Mouse (Mus musculus): Measurements from ENCODE around the gene 1700024B05Rik. TPM values are rescaled to one million over a fixed set of nuclear protein-coding genes. Genes with fewer than 3 reads are reported as not detected.
"Not testable (repeated sequence)": the region's sequence is repeated elsewhere in the genome, so short reads cannot be mapped to it uniquely, and the experiment has no call there.

The 1700024B05Rik gene
- not detected in 2 replicates for polyA plus RNA-seq (2015; fragmentation: Nextera tagmentation; extraction: Ambion mirVana)

GRCm38 (mm10) chr14:41943695-41944094 is at the start of gene 1700024B05Rik:
Gene 1700024B05Rik, plus strand, starts transcription at chr14:41943995.
- 96% methylated on average over 2 of the region's 2 CpGs for WGBS
- H3K36me3 ChIP-seq; H3K9me3 ChIP-seq; H3K27ac ChIP-seq (replicated peaks); H3K4me1 ChIP-seq (replicated peaks); H3K27me3 ChIP-seq; H3K4me3 ChIP-seq; ATAC-seq (ENCODE audit: low FRiP score, low read depth); H3K9ac ChIP-seq; H3K4me2 ChIP-seq: not testable (repeated sequence)

GRCm38 (mm10) chr14:41907190-41907589 is 36.6 kb upstream of the 1700024B05Rik start, which contains the start of gene Gm7980:
Gene Gm7980, minus strand, starts transcription at chr14:41907290.
- H3K27ac ChIP-seq (replicated peaks); H3K36me3 ChIP-seq; H3K4me1 ChIP-seq (replicated peaks); H3K4me3 ChIP-seq; H3K27me3 ChIP-seq; H3K9ac ChIP-seq; H3K9me3 ChIP-seq; H3K4me2 ChIP-seq; ATAC-seq (ENCODE audit: low FRiP score, low read depth): not testable (repeated sequence)
- no CpG with 5 or more reads among the region's 2 CpGs for WGBS

GRCm38 (mm10) chr14:41924649-41925048 is 19.1 kb upstream of the 1700024B05Rik start, which contains the start of gene 1700049E17Rik1:
Gene 1700049E17Rik1, plus strand, starts transcription at chr14:41924949.
- not testable (repeated sequence) for H3K9ac ChIP-seq; H3K4me2 ChIP-seq; H3K36me3 ChIP-seq; ATAC-seq (ENCODE audit: low FRiP score, low read depth); H3K9me3 ChIP-seq; H3K4me1 ChIP-seq (replicated peaks); H3K4me3 ChIP-seq; H3K27ac ChIP-seq (replicated peaks); H3K27me3 ChIP-seq
- WGBS, result no CpG with 5 or more reads among the region's 1 CpGs

GRCm38 (mm10) chr14:41964095-41964494 is 20.3 kb downstream of the 1700024B05Rik start:
- H3K4me1 ChIP-seq (replicated peaks); H3K27ac ChIP-seq (replicated peaks); ATAC-seq (ENCODE audit: low FRiP score, low read depth); H3K9me3 ChIP-seq; H3K27me3 ChIP-seq; H3K4me3 ChIP-seq; H3K4me2 ChIP-seq; H3K9ac ChIP-seq; H3K36me3 ChIP-seq: not testable (repeated sequence)
- WGBS, result 61% methylated on average over 4 of the region's 4 CpGs

- H3K36me3 ChIP-seq; H3K27me3 ChIP-seq; H3K4me1 ChIP-seq (replicated peaks); H3K9ac ChIP-seq; ATAC-seq (ENCODE audit: low FRiP score, low read depth); H3K27ac ChIP-seq (replicated peaks); H3K4me3 ChIP-seq; H3K9me3 ChIP-seq; H3K4me2 ChIP-seq: not testable (repeated sequence)
- 68% methylated on average over 1 of the region's 1 CpGs for WGBS
These were observed 24.0 kb downstream of the 1700024B05Rik start, which contains the start of gene Gm6401 for GRCm38 (mm10) chr14:41967827-41968226. Gene Gm6401, minus strand, starts transcription at chr14:41967927.

DNA sequence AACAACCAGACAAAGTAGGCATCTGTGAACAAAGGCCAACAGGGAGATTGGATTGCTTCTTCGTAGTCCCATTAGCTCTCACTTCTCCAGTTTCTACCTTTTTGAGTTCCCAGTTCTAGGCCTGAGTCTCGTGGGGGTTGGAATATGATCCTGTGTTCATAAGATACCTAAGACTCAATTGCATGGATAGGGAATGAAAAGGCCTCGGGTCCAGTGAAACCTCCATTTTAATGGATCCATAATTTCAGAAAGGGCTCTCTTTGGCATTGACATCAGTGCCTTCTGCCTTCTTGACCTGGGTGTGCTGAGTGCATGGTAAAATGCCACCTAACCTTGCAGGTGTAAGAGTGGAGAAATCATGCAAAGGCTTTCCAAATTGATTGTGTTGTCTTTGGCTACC is 24.8 kb downstream of the 1700024B05Rik start:
- ATAC-seq (ENCODE audit: low FRiP score, low read depth); H3K9me3 ChIP-seq; H3K4me2 ChIP-seq; H3K27ac ChIP-seq (replicated peaks); H3K27me3 ChIP-seq; H3K4me1 ChIP-seq (replicated peaks); H3K4me3 ChIP-seq; H3K36me3 ChIP-seq; H3K9ac ChIP-seq: not testable (repeated sequence)
- 75% methylated on average over 3 of the region's 3 CpGs for WGBS

DNA sequence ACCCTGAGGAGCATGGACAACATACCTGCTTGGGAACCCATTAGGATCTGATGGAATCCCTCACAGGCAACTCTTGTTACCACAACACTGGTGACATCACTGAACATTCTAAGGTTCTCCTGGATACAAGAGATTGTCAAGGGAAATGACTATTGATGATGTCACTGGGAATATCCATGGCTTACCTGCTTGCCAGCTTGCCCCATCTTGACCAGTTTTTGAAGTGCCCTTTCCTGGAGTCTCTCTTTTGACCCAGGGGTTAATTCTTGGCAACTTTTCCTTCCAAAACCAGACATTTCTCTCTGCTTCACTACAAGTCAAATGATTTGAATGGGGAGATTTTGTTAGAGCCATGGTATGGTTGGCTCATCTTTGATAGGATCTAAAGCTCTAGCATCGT is 39.4 kb downstream of the 1700024B05Rik start, which contains the start of gene Gm3543:
Gene Gm3543, minus strand, starts transcription at position 101 of the 400 bp plus-strand sequence.
- WGBS, result 80% methylated on average over 1 of the region's 1 CpGs
- H3K4me2 ChIP-seq; H3K27ac ChIP-seq (replicated peaks); ATAC-seq (ENCODE audit: low FRiP score, low read depth); H3K4me3 ChIP-seq; H3K9ac ChIP-seq; H3K27me3 ChIP-seq; H3K4me1 ChIP-seq (replicated peaks); H3K9me3 ChIP-seq; H3K36me3 ChIP-seq: not testable (repeated sequence)

Other genes with a start within 250 kb of the 1700024B05Rik start
- not detected in 2 replicates for gene Gm8068, start 242.1 kb upstream of the 1700024B05Rik start, polyA plus RNA-seq (2015; fragmentation: Nextera tagmentation; extraction: Ambion mirVana)
- gene Gm7929, start 193.4 kb upstream of the 1700024B05Rik start, polyA plus RNA-seq (2015; fragmentation: Nextera tagmentation; extraction: Ambion mirVana), result not detected in 2 replicates
- gene Gm47189, start 171.6 kb upstream of the 1700024B05Rik start, polyA plus RNA-seq (2015; fragmentation: Nextera tagmentation; extraction: Ambion mirVana), result not detected in 2 replicates
- not detected in 2 replicates for gene Gm7980, start 36.7 kb upstream of the 1700024B05Rik start, polyA plus RNA-seq (2015; fragmentation: Nextera tagmentation; extraction: Ambion mirVana)
- gene 1700049E17Rik1, start 19.0 kb upstream of the 1700024B05Rik start, polyA plus RNA-seq (2015; fragmentation: Nextera tagmentation; extraction: Ambion mirVana), result not detected in 2 replicates
- gene Gm6401, start 23.9 kb downstream of the 1700024B05Rik start, polyA plus RNA-seq (2015; fragmentation: Nextera tagmentation; extraction: Ambion mirVana), result 0.14 TPM in 1 of 2 replicates, not detected in the other
- gene Gm3543, start 39.3 kb downstream of the 1700024B05Rik start, polyA plus RNA-seq (2015; fragmentation: Nextera tagmentation; extraction: Ambion mirVana), result not detected in 2 replicates
- not detected in 2 replicates for gene Gm7951, start 173.4 kb downstream of the 1700024B05Rik start, polyA plus RNA-seq (2015; fragmentation: Nextera tagmentation; extraction: Ambion mirVana)
- gene Gm17027, start 218.6 kb downstream of the 1700024B05Rik start, polyA plus RNA-seq (2015; fragmentation: Nextera tagmentation; extraction: Ambion mirVana), result not detected in 2 replicates
- not detected in 2 replicates for gene Gm3573, start 246.8 kb downstream of the 1700024B05Rik start, polyA plus RNA-seq (2015; fragmentation: Nextera tagmentation; extraction: Ambion mirVana)

Measured in hindbrain, embryonic 15.5 days (tissue).